Mouse (Mus musculus) ovary, postnatal 14 days (tissue): Measurements from ENCODE around the gene Ufc1.
A peak's percentile ranks its signal among the peaks of the same experiment; 100 is the strongest.

ENCODE experiments used
- DNase-seq: peaks from one replicate; pipeline ENCODE4 v3.0.0; 2022; ENCODE audit warnings: low spot score

Ufc1 gene

DNA sequence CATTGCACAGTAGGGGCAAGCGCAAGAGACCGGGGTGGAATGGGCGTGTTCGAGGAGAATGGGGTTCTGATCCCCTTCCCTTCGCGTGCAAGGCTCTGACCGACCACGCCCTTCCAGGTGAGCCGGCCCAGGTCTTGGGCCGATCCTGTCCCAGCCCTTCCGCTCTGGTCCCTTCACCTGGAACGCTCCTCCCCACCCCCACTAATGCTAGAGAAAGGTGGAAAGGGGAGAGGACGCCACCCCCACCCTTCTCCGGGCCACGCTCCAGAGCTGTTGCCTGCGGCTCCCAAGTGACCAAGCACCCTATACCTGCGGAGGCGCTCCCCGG, 24.3 kb downstream of the Ufc1 start:
- no peak for DNase-seq

- peak; percentile 97 for DNase-seq
Measured at GRCm38 (mm10) chr1:171269848-171270572, 24.8 kb downstream of the Ufc1 start, which contains the start of gene B4galt3. Gene B4galt3 (plus strand): TSS chr1:171270328.

DNA sequence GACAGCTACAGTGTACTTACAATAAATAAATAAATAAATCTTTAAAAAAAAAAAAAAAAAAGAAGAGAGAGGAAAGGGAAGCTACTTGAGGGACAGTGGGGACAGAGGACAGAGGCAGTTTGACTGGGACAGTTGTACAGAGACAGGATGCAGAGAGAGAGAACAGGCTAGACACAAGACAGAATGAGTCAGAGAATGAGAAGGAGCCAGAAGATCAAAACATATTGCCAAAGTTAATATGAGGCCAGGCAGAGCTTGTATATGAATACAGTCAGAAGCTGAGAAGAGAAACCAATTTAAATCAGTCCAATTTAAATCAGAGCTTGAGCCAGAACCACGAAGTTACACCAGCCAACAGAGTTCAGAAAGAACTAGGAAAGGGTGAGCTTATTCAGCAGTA, 26.5 kb downstream of the Ufc1 start:
- no peak for DNase-seq

- DNase-seq: no peak
Measured at GRCm38 (mm10) chr1:171265971-171266744, 28.7 kb downstream of the Ufc1 start.

- no peak for DNase-seq
Measured at GRCm38 (mm10) chr1:171263666-171264461, 31.0 kb downstream of the Ufc1 start.

GRCm38 (mm10) chr1:171263185-171263611, 31.6 kb downstream of the Ufc1 start:
- DNase-seq: no peak

GRCm38 (mm10) chr1:171262594-171263130, 32.2 kb downstream of the Ufc1 start:
- peak; percentile 72 for DNase-seq

DNA sequence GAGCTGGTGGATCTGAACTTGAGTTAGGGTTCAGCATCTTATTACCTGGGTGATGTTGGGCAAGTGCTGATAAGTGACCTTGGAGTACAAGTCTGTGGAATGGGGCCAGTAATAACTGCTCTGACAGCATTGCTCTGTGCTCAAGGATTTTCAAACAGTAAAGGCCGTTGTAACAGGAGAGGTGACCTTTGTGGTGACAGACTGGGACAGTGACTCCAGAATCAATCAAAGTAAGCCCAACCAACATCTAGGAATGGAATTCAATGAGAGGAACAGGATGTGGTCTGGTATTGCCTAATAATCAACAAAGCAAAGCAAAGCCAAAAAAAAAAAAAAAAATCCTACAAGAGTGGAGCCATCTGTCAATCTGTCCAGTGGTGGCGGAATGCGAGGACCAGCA, 34.5 kb downstream of the Ufc1 start:
- no peak for DNase-seq

DNA sequence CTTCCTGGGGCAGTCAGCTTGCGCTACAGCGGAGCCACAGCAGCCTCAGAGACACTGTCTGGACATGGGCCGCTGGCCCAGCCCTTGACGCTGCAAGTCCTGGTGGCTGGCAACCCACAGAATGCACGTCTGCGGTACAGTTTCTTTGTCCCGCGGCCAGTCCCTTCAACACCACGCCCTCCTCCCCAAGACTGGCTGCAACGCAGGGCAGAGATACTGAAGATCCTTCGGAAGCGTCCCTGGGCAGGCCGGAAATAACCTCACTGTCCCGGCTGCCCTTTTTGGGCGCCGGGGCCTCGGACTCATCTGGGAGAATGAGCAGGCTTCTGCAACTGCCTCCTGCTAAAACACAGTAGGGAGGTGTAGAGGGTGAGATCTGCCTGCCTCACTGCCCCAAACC, 35.9 kb downstream of the Ufc1 start:
- DNase-seq: no peak

GRCm38 (mm10) chr1:171257781-171258180, 37.0 kb downstream of the Ufc1 start:
- no peak for DNase-seq

GRCm38 (mm10) chr1:171256937-171257548, 37.8 kb downstream of the Ufc1 start:
- DNase-seq: no peak

GRCm38 (mm10) chr1:171256095-171256818, 38.6 kb downstream of the Ufc1 start:
- no peak for DNase-seq

GRCm38 (mm10) chr1:171252415-171252814, 42.4 kb downstream of the Ufc1 start:
- DNase-seq: no peak

DNA sequence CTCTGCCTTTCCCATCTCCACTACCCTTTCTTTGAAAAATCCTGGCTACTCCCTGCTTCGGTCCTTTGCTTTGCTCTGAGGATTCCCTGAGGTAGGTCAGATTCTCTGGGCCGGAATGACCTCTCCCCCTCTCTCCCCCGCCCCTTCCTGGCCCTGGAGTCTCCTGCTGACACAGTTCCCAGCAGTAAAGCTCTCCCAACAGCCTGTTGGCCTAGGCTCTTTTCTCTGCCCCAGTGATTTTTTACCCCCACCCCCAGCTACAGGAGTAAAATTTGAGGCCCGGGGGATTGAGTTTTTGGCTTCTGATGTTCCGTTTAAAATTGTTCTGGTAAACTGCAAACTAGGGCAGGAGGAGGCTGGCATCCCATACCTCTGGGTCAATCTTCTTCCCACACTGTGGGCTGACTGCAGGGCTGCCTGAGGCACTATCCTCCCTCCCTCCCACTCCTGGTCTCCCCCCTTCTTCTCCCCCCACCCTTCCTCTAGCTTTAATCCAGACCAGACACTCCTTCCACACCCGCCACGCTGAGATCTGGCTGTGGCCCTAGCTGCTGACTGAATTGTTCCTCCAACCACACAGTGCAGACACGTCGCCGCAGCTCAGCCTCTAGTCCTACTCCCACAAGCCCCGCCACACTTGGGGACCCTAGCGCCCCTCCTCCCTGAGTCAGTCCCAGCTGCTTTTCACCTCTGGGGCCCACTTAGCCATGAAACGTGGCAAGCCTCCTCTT, 43.1 kb downstream of the Ufc1 start:
- DNase-seq: no peak

DNA sequence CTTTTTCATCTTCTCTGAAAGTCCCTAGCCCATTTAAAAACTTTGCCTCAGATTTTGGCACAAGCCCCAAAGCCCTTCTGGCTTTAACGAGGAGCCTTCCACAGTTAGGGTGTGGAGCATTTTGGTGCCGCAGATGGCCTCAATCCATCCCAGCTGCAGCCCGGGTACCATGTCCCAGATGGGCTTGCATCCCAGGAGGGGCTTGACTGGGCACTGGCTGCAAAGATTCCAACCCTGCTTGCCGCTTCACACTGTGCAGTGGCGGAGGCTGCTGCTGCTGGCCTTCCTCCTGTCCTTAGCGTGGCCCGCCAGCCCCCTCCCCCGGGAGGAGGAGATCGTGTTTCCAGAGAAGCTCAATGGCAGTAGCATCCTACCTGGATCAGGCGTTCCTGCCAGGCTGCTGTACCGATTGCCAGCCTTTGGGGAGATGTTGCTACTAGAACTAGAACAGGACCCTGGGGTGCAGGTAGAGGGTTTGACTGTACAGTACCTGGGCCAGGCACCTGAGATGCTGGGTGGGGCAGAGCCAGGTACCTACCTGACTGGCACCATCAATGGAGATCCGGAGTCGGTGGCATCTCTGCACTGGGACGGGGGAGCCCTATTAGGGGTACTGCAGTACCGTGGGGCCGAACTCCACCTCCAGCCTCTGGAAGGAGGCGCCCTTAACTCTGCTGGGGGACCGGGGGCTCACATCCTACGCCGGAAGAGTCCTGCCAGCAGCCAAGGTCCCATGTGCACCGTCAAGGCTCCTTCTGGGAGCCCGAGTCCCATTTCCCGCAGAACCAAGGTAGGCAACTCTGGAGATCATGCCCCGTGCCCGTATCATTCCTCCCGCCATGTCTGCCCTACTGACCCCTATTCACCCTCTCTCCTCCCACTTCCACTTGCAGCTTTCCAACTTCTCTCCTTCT, 43.9 kb downstream of the Ufc1 start, which contains the start of gene Ndufs2:
Gene Ndufs2, minus strand, starts transcription at position 709 of the 914 bp plus-strand sequence.
- DNase-seq: no peak

GRCm38 (mm10) chr1:171249913-171250600, 44.8 kb downstream of the Ufc1 start, which contains the start of gene Adamts4:
Gene Adamts4 (plus strand): TSS chr1:171250421.
- DNase-seq: no peak

DNA sequence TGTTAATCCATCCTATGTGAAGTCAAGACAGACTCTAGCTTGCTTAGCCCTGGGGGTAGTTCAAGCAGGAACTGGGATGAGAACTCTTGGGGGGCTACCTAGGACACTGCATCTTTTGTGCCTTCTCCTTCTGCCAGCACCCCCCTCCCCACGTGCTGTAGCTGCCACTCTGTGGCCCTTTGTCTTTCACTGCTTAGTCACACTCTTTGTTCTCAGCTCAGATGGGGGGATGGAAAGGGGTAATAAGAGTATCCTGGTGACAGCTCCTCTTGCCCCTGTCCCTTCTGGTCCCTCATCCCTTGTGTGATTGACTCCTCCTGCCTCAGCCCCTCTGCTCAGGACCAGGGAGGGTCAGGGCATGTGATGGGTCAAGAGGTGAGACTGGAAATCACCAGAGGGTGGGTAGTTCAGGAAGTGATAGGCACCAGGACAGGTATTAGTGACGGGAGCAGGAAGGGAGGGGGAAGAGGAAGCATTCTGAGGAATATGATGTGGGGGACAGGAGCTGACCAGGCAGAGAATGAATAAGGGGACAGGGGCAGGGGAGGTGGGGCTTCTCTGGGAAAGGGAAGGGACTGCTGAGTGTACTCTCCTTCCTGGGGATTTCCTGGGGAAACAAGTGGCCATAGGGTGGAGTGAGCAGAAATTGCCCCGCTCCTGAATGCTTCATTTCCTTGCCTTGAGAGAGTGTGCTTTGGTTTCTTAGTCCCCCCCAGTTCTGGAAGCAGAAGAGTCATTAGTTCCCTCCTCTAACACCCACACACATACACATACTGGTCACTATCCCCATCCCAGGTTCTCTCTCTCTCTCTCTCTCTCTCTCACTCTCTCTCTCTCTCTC, 46.2 kb downstream of the Ufc1 start:
- no peak for DNase-seq

GRCm38 (mm10) chr1:171247916-171248315, 46.9 kb downstream of the Ufc1 start:
- DNase-seq: no peak
